Mouse (Mus musculus) CH12.LX (cell line): ENCODE results near the gene Nrbf2.
A peak's percentile ranks its signal among the peaks of the same experiment; 100 is the strongest.

Experiments
- CTCF ChIP-seq, 2 experiments: IDR thresholded peaks in 1 of 2; conservative IDR thresholded peaks in 1 of 2; 2 replicates each; pipeline ENCODE4 v1.5.1; 2011 to 2012; ENCODE audit warnings: low read depth in 2 of 2, low read length in 2 of 2, improper control_type of control experiment in 1 of 2, inconsistent platforms in 1 of 2, mild to moderate bottlenecking in 1 of 2, moderate library complexity in 1 of 2
- POLR2A ChIP-seq: IDR thresholded peaks from 2 replicates; pipeline ENCODE4 v1.6.1; 2011; ENCODE audit warnings: low read depth, mild to moderate bottlenecking, improper control_type of control experiment, low read length
- POLR2AphosphoS2 ChIP-seq: IDR thresholded peaks from 2 replicates; pipeline ENCODE4 v1.6.1; 2011; ENCODE audit warnings: low read depth, low read length, improper control_type of control experiment
- RAD21 ChIP-seq: IDR thresholded peaks from 2 replicates; pipeline ENCODE4 v1.6.1; 2011; ENCODE audit warnings: low read depth, mild to moderate bottlenecking, low read length, improper control_type of control experiment, moderate library complexity
- SIN3A ChIP-seq: IDR thresholded peaks from 2 replicates; pipeline ENCODE4 v1.6.1; 2012; ENCODE audit warnings: low read length, improper control_type of control experiment, inconsistent platforms
- TBP ChIP-seq: conservative IDR thresholded peaks from 2 replicates; pipeline ENCODE4 v1.6.1; 2011; ENCODE audit warnings: low read depth, low read length, improper control_type of control experiment
- USF1 ChIP-seq: IDR thresholded peaks from 2 replicates; pipeline ENCODE4 v1.6.1; 2014; ENCODE audit warnings: low read depth, mild to moderate bottlenecking, inconsistent platforms, low read length, improper control_type of control experiment
- ZC3H11A ChIP-seq: IDR thresholded peaks from 2 replicates; pipeline ENCODE4 v1.6.1; 2012; ENCODE audit warnings: low read depth, mild to moderate bottlenecking, inconsistent platforms, low read length, improper control_type of control experiment
- ZNF384 ChIP-seq: IDR thresholded peaks from 2 replicates; pipeline ENCODE4 v1.6.1; 2012; ENCODE audit warnings: low read depth, low read length, improper control_type of control experiment, inconsistent platforms

GRCm38 (mm10) chr10:67216872-67217271 lies 68.2 kb downstream of the Nrbf2 start:
- TF ChIP-seq SIN3A, result no peak
- TF ChIP-seq POLR2A, result no peak
- peak in 1 of 2 experiments; percentile 50; a peak in 2 of 4 replicates for TF ChIP-seq CTCF (conservative IDR thresholded peaks at IDR 0.05 in 1 of 2, IDR thresholded peaks at IDR 0.05 in 1 of 2; ENCODE audit: low read depth in 2 of 2, low read length in 2 of 2)
- no peak for TF ChIP-seq POLR2AphosphoS2
- peak; percentile 36 for TF ChIP-seq RAD21
- TF ChIP-seq TBP, result no peak
- TF ChIP-seq USF1, result no peak
- TF ChIP-seq ZNF384, result no peak
- no peak for TF ChIP-seq ZC3H11A
